Mouse (Mus musculus) testis, adult 2 months (tissue): ENCODE data around the gene Mgat2.

Source experiments
- CTCF ChIP-seq: fragments of 200-500 bp; IDR thresholded peaks from 2 replicates; pipeline ENCODE4 v1.5.1; 2012; ENCODE audit warnings: low read depth, mild to moderate bottlenecking, inconsistent platforms, low read length, moderate library complexity; ENCODE audit not compliant: control insufficient read depth, insufficient read depth, insufficient replicate concordance
- POLR2A ChIP-seq: fragments of 200-500 bp; IDR thresholded peaks from 2 replicates; pipeline ENCODE4 v1.6.1; 2012; ENCODE audit warnings: low read depth, mild to moderate bottlenecking, inconsistent platforms, low read length, moderate library complexity; ENCODE audit not compliant: control insufficient read depth

- no peak for TF ChIP-seq CTCF
- TF ChIP-seq POLR2A: peak; percentile 19; the same call in 1 of the 2 replicates
These were observed 40.5 kb upstream of the Mgat2 start for GRCm38 (mm10) chr12:69143460-69143859.
